In genomic region chr19:46445641-46446040, GRCm38 (mm10) we compare ENCODE assay signal across 13 mouse cellular contexts. TPM values are rescaled to one million over a fixed set of nuclear protein-coding genes. Genes with fewer than 3 reads are reported as not detected.
DNase-seq lines count a peak whose midpoint lies in the region; ATAC-seq lines count a peak whose summit lies in the region.
"Had no signal": no experiment of that assay in that cellular context is flagged by ENCODE, and none has a peak within 500 bp of the region (broad histone marks: within the 10 kb centered on the region; RNA-seq: fewer than 3 reads in every experiment).

No protein-coding gene starts in this region.

- 41% methylated on average over 6 of the region's 6 CpGs for WGBS in kidney, embryonic 15.5 days
- WGBS in midbrain, embryonic 12.5 days, result 59% methylated on average over 6 of the region's 6 CpGs
- WGBS in midbrain, embryonic 13.5 days, result 58% methylated on average over 6 of the region's 6 CpGs

- peaks cover 65% of the 10 kb centered on the region for H3K4me1 ChIP-seq in kidney, embryonic 15.5 days
- peaks cover 48% of the 10 kb centered on the region for H3K4me1 ChIP-seq in midbrain, embryonic 12.5 days
- peaks cover 35% of the 10 kb centered on the region for H3K4me1 ChIP-seq in midbrain, embryonic 13.5 days (replicated peaks)

- H3K9ac ChIP-seq in kidney, embryonic 15.5 days, result no peak overlapping the region
- H3K9ac ChIP-seq in midbrain, embryonic 12.5 days (replicated peaks), result 0 out of 2 replicates have a peak overlapping the region, but pooled peaks have one; percentile 6
- H3K9ac ChIP-seq in midbrain, embryonic 13.5 days (replicated peaks), result no peak overlapping the region
- H3K9ac ChIP-seq: hindbrain, embryonic 15.5 days had no signal

- no peaks in the 10 kb centered on the region for H3K27me3 ChIP-seq in kidney, embryonic 15.5 days
- no peaks in the 10 kb centered on the region for H3K27me3 ChIP-seq in midbrain, embryonic 12.5 days
- H3K27me3 ChIP-seq in midbrain, embryonic 13.5 days, result no peaks in the 10 kb centered on the region
- H3K27me3 ChIP-seq: hindbrain, embryonic 15.5 days had no signal

- H3K27ac ChIP-seq in kidney, embryonic 15.5 days, result no peak overlapping the region
- no peak overlapping the region for H3K27ac ChIP-seq in midbrain, embryonic 12.5 days (replicated peaks)
- H3K27ac ChIP-seq in midbrain, embryonic 13.5 days, result no peak overlapping the region
- H3K27ac ChIP-seq: hindbrain, embryonic 15.5 days; midbrain, embryonic 10.5 days had no signal

- no peak overlapping the region for H3K4me3 ChIP-seq in kidney, embryonic 15.5 days (replicated peaks)
- no peak overlapping the region for H3K4me3 ChIP-seq in midbrain, embryonic 12.5 days
- H3K4me3 ChIP-seq in midbrain, embryonic 13.5 days (replicated peaks), result no peak overlapping the region
- H3K4me3 ChIP-seq: hindbrain, embryonic 15.5 days; midbrain, embryonic 10.5 days had no signal

- no peak overlapping the region for H3K4me2 ChIP-seq in kidney, embryonic 15.5 days
- H3K4me2 ChIP-seq in midbrain, embryonic 12.5 days (replicated peaks), result no peak overlapping the region
- no peak overlapping the region for H3K4me2 ChIP-seq in midbrain, embryonic 13.5 days (replicated peaks)
- H3K4me2 ChIP-seq: hindbrain, embryonic 15.5 days had no signal

- H3K9me3 ChIP-seq in kidney, embryonic 15.5 days (replicated peaks), result no peaks in the 10 kb centered on the region
- H3K9me3 ChIP-seq in midbrain, embryonic 12.5 days, result no peaks in the 10 kb centered on the region
- H3K9me3 ChIP-seq in midbrain, embryonic 13.5 days, result no peaks in the 10 kb centered on the region
- H3K9me3 ChIP-seq: hindbrain, embryonic 15.5 days; midbrain, embryonic 10.5 days had no signal

- no peaks in the 10 kb centered on the region for H3K36me3 ChIP-seq in kidney, embryonic 15.5 days
- no peaks in the 10 kb centered on the region for H3K36me3 ChIP-seq in midbrain, embryonic 12.5 days
- 0 out of 2 replicates have a peak, but pooled peaks cover 1% of the 10 kb centered on the region for H3K36me3 ChIP-seq in midbrain, embryonic 13.5 days
- H3K36me3 ChIP-seq: hindbrain, embryonic 15.5 days had no signal

- DNase-seq in embryo, embryonic 10.5 days (ENCODE audit: low spot score), result peak; percentile 48
- DNase-seq in embryo, embryonic 11 days, result no peak
- no peak for DNase-seq in kidney, postnatal 14 days
- no peak for DNase-seq in right cerebral cortex, postnatal 14 days
- DNase-seq in cerebellum, postnatal 14 days, result no peak
- DNase-seq: adrenal gland, postnatal 36 days; cerebellum, adult 11 months; spleen, adult 18-20 months had no signal

- ATAC-seq in kidney, embryonic 15.5 days (replicated peaks; ENCODE audit: low FRiP score), result peak; percentile 37; the same call in 1 of the 2 replicates
- no peak for ATAC-seq in midbrain, embryonic 12.5 days (ENCODE audit: low FRiP score, low read depth)
- no peak for ATAC-seq in midbrain, embryonic 13.5 days

RNA-seq across cellular contexts. Expression of gene Sufu, which starts 48.9 kb away (rescaled TPM):
- polyA plus RNA-seq in kidney, embryonic 15.5 days (2015; fragmentation: Nextera tagmentation; extraction: Ambion mirVana), result 42.3 and 46.5 TPM in 2 replicates
- polyA plus RNA-seq in midbrain, embryonic 12.5 days (2016; fragmentation: Nextera tagmentation; extraction: Ambion mirVana), result 42.4 and 43.7 TPM in 2 replicates
- polyA plus RNA-seq in midbrain, embryonic 13.5 days (2015; fragmentation: Nextera tagmentation; extraction: Ambion mirVana), result 27.7 and 28.6 TPM in 2 replicates

RNA-seq across cellular contexts. Expression of gene Actr1a, which starts 50.1 kb away (rescaled TPM):
- 122 and 136 TPM in 2 replicates for polyA plus RNA-seq in kidney, embryonic 15.5 days (2015; fragmentation: Nextera tagmentation; extraction: Ambion mirVana)
- polyA plus RNA-seq in midbrain, embryonic 12.5 days (2016; fragmentation: Nextera tagmentation; extraction: Ambion mirVana), result 242 and 258 TPM in 2 replicates
- 331 and 333 TPM in 2 replicates for polyA plus RNA-seq in midbrain, embryonic 13.5 days (2015; fragmentation: Nextera tagmentation; extraction: Ambion mirVana)

RNA-seq across cellular contexts. Expression of gene Trim8, which starts 55.9 kb away (rescaled TPM):
- polyA plus RNA-seq in kidney, embryonic 15.5 days (2015; fragmentation: Nextera tagmentation; extraction: Ambion mirVana), result 24.6 and 28.7 TPM in 2 replicates
- polyA plus RNA-seq in midbrain, embryonic 12.5 days (2016; fragmentation: Nextera tagmentation; extraction: Ambion mirVana), result 38.5 and 53.9 TPM in 2 replicates
- polyA plus RNA-seq in midbrain, embryonic 13.5 days (2015; fragmentation: Nextera tagmentation; extraction: Ambion mirVana), result 27.7 and 33.0 TPM in 2 replicates
